Mouse (Mus musculus) embryonic facial prominence, embryonic 11.5 days (tissue): Measurements from ENCODE around the gene Ripor3. TPM values are rescaled to one million over a fixed set of nuclear protein-coding genes. Genes with fewer than 3 reads are reported as not detected.

ENCODE experiments used
- ATAC-seq: fragments of 200-750 bp; cut with Nextera tagmentation; replicated peaks from 2 replicates; pipeline ENCODE4 v1.8.0; 2017; ENCODE audit warnings: low read depth; ENCODE audit not compliant: insufficient number of reproducible peaks, low FRiP score, low TSS enrichment
- DNase-seq: peaks from one replicate; pipeline ENCODE4 v3.0.0-alpha.2; 2015; ENCODE audit warnings: low spot score
- H3K27ac ChIP-seq: fragments of 300-500 bp; sonication (generic); replicated peaks from 2 replicates; pipeline ENCODE4 v1.5.1; 2014; ENCODE audit warnings: mild to moderate bottlenecking, low read depth, low read length, control low read depth
- H3K27me3 ChIP-seq: fragments of 300-500 bp; sonication (generic); 2 replicates; pipeline ENCODE4 v1.6.1; 2014; ENCODE audit warnings: mild to moderate bottlenecking, low read length, moderate library complexity, mixed read lengths; ENCODE audit not compliant: control insufficient read depth, insufficient read depth
- H3K36me3 ChIP-seq: fragments of 300-500 bp; sonication (generic); replicated peaks from 2 replicates; pipeline ENCODE4 v1.6.1; 2014; ENCODE audit warnings: low read depth, mild to moderate bottlenecking, low read length, moderate library complexity, mixed read lengths; ENCODE audit not compliant: control insufficient read depth, insufficient read depth
- H3K4me1 ChIP-seq: fragments of 300-500 bp; sonication (generic); 2 replicates; pipeline ENCODE4 v1.6.1; 2014; ENCODE audit warnings: low read length, mixed read lengths; ENCODE audit not compliant: control insufficient read depth, insufficient read depth
- H3K4me2 ChIP-seq: fragments of 300-500 bp; sonication (generic); 2 replicates; pipeline ENCODE4 v1.6.1; 2014; ENCODE audit warnings: low read depth, mild to moderate bottlenecking, control low read depth, low read length, moderate library complexity
- H3K4me3 ChIP-seq: fragments of 300-500 bp; sonication (generic); 2 replicates; pipeline ENCODE4 v1.5.1; 2014; ENCODE audit warnings: low read depth, low read length, control low read depth
- H3K9ac ChIP-seq: fragments of 300-500 bp; sonication (generic); replicated peaks from 2 replicates; pipeline ENCODE4 v1.6.1; 2014; ENCODE audit warnings: mild to moderate bottlenecking, control low read depth, low read length
- H3K9me3 ChIP-seq: fragments of 300-500 bp; sonication (generic); replicated peaks from 2 replicates; pipeline ENCODE4 v1.6.1; 2016; ENCODE audit warnings: mild to moderate bottlenecking, low read length, inconsistent platforms, mixed read lengths; ENCODE audit not compliant: control insufficient read depth
- WGBS: fragments of 180-500 bp; shearing (Covaris S2); extraction: QIAGEN DNeasy Blood & Tissue Kit; methylation state at CpG from one replicate; pipeline ENCODE4 v1.1.7; 2014; 5-methylcytosine and 5-hydroxymethylcytosine counted together
- polyA plus RNA-seq: library from polyadenylated mRNA; unstranded; fragments of >200 nt; fragmentation: Nextera tagmentation; extraction: Ambion mirVana; gene quantifications from 2 replicates; pipeline ENCODE4 v1.2.1, GENCODE M21; 2014

Ripor3 gene
- polyA plus RNA-seq, 1 experiment from 2014 or later = 0.69 TPM

DNA sequence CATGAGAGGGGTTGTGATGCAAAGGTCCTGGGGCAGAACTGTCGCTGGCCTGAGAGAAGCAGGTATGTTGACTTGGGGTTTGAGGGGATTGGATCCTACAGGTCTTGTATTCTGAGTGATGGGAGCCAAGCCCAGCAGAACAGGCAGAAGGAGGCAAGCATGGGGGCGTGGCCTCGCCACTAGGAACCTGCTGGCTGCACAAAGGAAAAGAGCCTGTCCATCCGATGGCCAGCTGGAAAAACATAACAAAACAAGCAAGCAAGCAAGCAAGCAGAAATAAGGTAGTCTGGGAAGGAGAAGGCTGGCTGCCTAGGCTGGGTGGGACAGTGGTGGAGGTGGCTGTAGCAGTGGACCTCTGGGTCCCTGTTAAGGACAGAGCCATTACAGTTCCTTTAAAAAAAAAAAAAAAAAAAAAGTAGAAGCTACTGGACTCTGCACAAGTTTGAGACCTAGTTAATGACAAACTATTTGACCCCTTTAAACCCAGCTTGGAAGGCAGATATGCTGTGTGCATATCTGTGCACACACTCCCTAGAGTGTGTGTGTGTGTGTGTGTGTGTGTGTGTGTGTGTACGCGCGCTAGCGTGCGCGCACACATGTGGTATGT lies 34.4 kb upstream of the Ripor3 start:
- Histone ChIP-seq H3K36me3 (no peaks in the 10 kb centered on the region), H3K4me2 (no peak overlapping the region), H3K9ac (no peak overlapping the region), H3K4me3 (no peak overlapping the region), H3K9me3 (no peaks in the 10 kb centered on the region), H3K27ac (no peak overlapping the region), H3K27me3 (no peaks in the 10 kb centered on the region), H3K4me1 (peaks cover 5% of the 10 kb centered on the region)
- no peak for DNase-seq
- 78% methylated on average over 10 of the region's 10 CpGs for WGBS
- ATAC-seq = no peak

DNA sequence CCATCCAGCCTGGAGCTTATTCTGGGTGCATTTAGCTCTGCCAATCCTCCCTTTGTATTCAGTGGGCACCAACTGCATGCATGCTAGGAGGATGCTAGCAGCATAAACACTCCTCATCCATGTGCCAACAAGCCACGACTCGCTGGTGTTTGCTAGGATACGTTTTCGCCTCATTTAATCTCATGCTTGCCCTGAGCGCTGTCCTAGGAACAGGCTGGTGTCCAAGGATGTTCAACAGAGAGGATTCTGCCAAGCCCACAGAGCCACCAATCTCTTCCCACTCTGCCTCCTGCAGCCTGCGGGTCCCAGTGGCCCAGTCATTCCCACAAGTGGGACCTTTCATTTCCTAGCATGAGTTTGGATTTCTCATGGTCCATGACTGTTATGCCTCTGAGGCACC lies 31.6 kb upstream of the Ripor3 start:
- H3K4me3 ChIP-seq = no peak overlapping the region
- ATAC-seq = no peak
- no peak overlapping the region for H3K27ac ChIP-seq
- no peak overlapping the region for H3K4me2 ChIP-seq
- no peaks in the 10 kb centered on the region for H3K4me1 ChIP-seq
- DNase-seq = no peak
- WGBS = 89% methylated on average over 6 of the region's 6 CpGs
- no peak overlapping the region for H3K9ac ChIP-seq
- no peaks in the 10 kb centered on the region for H3K36me3 ChIP-seq
- H3K27me3 ChIP-seq = no peaks in the 10 kb centered on the region
- no peaks in the 10 kb centered on the region for H3K9me3 ChIP-seq

DNA sequence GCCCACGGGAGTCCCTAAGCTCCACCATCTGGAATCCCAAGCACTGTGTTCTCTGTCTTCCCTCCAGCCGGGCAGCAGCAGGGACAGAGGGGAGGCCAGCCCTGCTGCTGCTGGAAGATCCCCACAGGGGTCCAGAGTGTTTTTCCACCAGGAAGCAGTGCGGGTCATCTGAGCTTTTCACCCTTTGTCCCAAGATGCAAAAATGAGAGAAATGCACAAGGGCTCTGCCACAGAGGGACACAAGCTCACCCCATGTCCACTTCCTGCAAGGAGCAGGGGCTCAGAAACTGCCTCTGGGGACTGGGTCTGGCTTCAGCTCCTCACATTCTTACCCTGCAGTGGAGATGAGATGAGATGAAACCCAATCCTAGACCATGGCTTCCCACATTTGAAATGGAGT lies 30.3 kb upstream of the Ripor3 start:
- Histone ChIP-seq H3K9me3 (no peaks in the 10 kb centered on the region), H3K4me1 (no peaks in the 10 kb centered on the region), H3K9ac (no peak overlapping the region), H3K27me3 (no peaks in the 10 kb centered on the region), H3K36me3 (no peaks in the 10 kb centered on the region), H3K27ac (no peak overlapping the region), H3K4me3 (no peak overlapping the region), H3K4me2 (no peak overlapping the region)
- 49% methylated on average over 3 of the region's 3 CpGs for WGBS
- ATAC-seq = no peak
- DNase-seq = no peak

DNA sequence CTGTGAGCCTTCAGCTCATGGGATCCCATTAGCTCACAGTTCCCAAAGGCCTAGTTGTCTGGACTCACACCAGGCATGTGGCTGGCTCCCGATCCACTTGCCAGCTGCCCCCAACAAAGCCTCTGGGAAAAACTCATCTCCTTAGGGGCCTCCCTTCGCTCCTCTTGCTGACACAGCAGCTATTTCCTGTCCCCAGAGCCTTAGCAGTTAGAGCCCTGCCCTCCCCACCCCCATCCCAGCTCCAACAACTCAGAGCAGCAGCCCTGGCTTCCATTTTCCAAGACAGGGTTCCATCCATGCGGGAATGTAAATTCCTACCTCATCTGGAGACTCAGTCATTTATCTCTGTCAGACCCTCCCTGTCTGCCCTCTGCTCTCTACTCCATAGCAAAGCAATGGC lies 26.6 kb upstream of the Ripor3 start:
- Histone ChIP-seq H3K27ac (no peak overlapping the region), H3K4me2 (no peak overlapping the region), H3K4me3 (no peak overlapping the region), H3K9ac (no peak overlapping the region), H3K9me3 (no peaks in the 10 kb centered on the region), H3K4me1 (no peaks in the 10 kb centered on the region), H3K36me3 (no peaks in the 10 kb centered on the region), H3K27me3 (no peaks in the 10 kb centered on the region)
- DNase-seq (no peak), ATAC-seq (no peak)
- WGBS = 29% methylated on average over 3 of the region's 3 CpGs

DNA sequence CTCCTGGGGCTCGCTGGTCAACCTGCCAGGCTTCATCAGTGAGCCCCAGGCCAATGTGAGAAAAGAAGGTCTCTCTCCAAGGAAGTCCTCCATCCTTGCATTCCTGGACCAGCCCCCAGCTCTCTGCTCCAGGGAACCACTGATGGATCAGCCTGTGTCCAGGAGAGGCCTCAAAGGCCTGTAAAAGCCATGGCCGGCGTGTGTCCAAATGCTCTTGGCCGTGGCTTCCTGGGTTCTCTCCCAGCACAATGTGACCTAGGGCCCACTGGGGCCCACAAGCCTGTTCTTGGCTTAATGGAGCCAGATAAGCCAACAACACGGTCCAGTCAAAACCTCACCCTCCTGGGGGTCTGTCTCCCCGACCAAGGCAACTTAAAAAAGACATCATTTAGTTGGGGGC lies 25.5 kb upstream of the Ripor3 start:
- Histone ChIP-seq H3K4me2 (no peak overlapping the region), H3K9me3 (no peaks in the 10 kb centered on the region), H3K27ac (no peak overlapping the region), H3K27me3 (no peaks in the 10 kb centered on the region), H3K9ac (no peak overlapping the region), H3K4me3 (no peak overlapping the region), H3K4me1 (no peaks in the 10 kb centered on the region), H3K36me3 (no peaks in the 10 kb centered on the region)
- no peak for ATAC-seq
- WGBS = 84% methylated on average over 6 of the region's 6 CpGs
- DNase-seq = no peak

DNA sequence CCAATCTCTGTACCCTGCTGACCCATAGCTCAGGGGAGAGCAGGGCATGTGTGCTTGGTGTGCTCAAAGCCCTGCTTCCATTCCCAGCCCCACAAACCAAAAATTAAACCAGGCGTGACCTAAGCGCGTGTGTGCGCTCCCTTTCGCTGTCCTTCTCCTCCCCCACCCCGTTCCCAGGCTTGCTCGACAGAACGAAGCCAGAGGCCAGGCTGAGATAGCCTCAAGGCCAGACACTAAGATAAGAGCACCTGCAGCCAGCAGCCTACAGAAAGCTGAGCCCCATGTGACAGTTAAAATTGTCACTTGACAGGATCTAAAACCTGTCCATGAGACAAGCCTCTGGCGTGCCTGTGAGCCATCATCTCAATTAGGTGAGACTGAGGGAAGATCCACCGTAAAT lies 23.5 kb upstream of the Ripor3 start:
- no peaks in the 10 kb centered on the region for H3K36me3 ChIP-seq
- H3K27me3 ChIP-seq = no peaks in the 10 kb centered on the region
- H3K9ac ChIP-seq = no peak overlapping the region
- WGBS = 66% methylated on average over 10 of the region's 10 CpGs
- DNase-seq (no peak), ATAC-seq (no peak)
- no peaks in the 10 kb centered on the region for H3K4me1 ChIP-seq
- H3K27ac ChIP-seq = no peak overlapping the region
- H3K4me3 ChIP-seq = no peak overlapping the region
- H3K4me2 ChIP-seq = no peak overlapping the region
- H3K9me3 ChIP-seq = no peaks in the 10 kb centered on the region

DNA sequence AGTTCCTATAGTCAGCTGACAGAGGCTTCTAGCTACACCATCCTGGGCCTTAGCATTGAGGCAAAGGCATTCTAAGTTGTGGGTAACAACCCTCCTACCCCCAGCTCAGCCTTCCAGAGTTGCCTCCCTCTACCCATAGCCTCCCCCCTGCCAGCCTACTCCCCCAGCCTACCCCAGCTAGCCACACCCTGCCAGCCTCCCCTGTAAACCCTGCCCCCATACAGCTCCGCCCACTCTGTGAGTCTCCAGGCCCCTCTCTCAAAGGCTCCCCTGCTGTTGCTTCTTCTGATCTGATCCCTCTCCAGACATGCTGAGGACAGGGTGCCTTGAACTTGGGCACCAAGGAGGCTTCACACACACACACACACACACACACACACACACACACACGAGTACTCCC lies 21.4 kb upstream of the Ripor3 start:
- no peak overlapping the region for H3K4me3 ChIP-seq
- ATAC-seq (no peak), DNase-seq (no peak)
- H3K27me3 ChIP-seq = no peaks in the 10 kb centered on the region
- H3K27ac ChIP-seq = no peak overlapping the region
- H3K4me2 ChIP-seq = no peak overlapping the region
- H3K9me3 ChIP-seq = no peaks in the 10 kb centered on the region
- no peaks in the 10 kb centered on the region for H3K36me3 ChIP-seq
- 81% methylated on average over 2 of the region's 2 CpGs for WGBS
- H3K4me1 ChIP-seq = no peaks in the 10 kb centered on the region
- H3K9ac ChIP-seq = no peak overlapping the region

DNA sequence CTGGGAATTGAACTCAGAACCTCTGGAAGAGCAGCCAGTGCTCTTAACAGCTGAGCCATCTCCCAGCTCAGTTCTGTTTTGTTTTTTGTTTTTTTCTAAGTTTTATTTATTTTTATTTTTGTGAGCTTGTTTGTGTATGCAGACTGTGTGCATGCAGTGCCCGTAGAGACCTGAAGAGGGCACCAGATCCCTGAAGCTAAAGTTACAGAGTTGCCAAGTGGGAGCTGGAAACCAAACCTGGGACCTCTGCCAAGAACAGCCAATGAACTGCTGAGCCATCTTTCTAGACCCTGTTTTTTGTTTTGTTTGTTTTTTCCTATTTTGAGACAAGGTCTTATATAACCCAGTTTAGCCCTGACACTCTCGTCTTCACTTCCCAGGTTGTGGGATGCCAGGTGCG lies 18.0 kb upstream of the Ripor3 start:
- H3K4me1 ChIP-seq = no peaks in the 10 kb centered on the region
- no peak overlapping the region for H3K4me3 ChIP-seq
- no peak overlapping the region for H3K27ac ChIP-seq
- 96% methylated on average over 3 of the region's 3 CpGs for WGBS
- H3K9me3 ChIP-seq = no peaks in the 10 kb centered on the region
- no peaks in the 10 kb centered on the region for H3K27me3 ChIP-seq
- H3K4me2 ChIP-seq = no peak overlapping the region
- no peaks in the 10 kb centered on the region for H3K36me3 ChIP-seq
- H3K9ac ChIP-seq = no peak overlapping the region
- no peak for DNase-seq
- ATAC-seq = no peak
